Mouse (Mus musculus): ENCODE measurements around the gene Taf1b. TPM values are rescaled to one million over a fixed set of nuclear protein-coding genes. Genes with fewer than 3 reads are reported as not detected.

Taf1b gene
- polyA plus RNA-seq, 1 experiment from 2014 or later: 34.3 TPM

DNA sequence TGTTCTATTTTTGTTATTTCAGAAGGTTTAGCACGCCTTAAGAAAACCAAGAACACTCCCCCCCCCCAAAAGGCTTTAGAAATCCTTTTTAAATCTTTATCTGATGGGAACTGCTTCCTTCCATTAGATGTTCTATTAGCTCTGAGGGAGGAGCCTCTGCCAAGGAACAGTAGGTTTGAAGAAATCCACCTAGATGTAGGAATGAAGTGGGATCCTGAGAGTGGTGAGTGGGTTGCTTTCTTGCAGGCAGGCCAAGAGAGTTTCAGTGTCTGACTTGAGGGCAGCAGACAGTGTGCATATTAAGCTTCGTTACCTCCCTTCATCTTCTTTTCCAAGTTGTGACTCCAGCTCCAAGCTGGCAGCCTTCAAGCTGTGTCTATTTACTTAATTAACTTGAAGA is 39.0 kb downstream of the Taf1b start:
- no peaks in the 10 kb centered on the region for H3K27me3 ChIP-seq (ENCODE audit: control insufficient read depth, insufficient read depth, low read length)
- WGBS: 79% methylated on average over 2 of the region's 2 CpGs
- H3K4me1 ChIP-seq (ENCODE audit: control insufficient read depth, insufficient read depth, low read length): no peaks in the 10 kb centered on the region
- H3K4me3 ChIP-seq (ENCODE audit: low read length): no peak overlapping the region
- H3K27ac ChIP-seq (ENCODE audit: low read depth, low read length): no peak overlapping the region
- H3K36me3 ChIP-seq (ENCODE audit: control insufficient read depth, insufficient read depth, low read length): no peaks in the 10 kb centered on the region
- no peaks in the 10 kb centered on the region for H3K9me3 ChIP-seq (ENCODE audit: control insufficient read depth, low read length)
- no peak for ATAC-seq (ENCODE audit: low FRiP score, low TSS enrichment)
- H3K9ac ChIP-seq (ENCODE audit: low read depth, low read length): no peak overlapping the region
- H3K4me2 ChIP-seq (replicated peaks; ENCODE audit: low read depth, low read length): no peak overlapping the region

DNA sequence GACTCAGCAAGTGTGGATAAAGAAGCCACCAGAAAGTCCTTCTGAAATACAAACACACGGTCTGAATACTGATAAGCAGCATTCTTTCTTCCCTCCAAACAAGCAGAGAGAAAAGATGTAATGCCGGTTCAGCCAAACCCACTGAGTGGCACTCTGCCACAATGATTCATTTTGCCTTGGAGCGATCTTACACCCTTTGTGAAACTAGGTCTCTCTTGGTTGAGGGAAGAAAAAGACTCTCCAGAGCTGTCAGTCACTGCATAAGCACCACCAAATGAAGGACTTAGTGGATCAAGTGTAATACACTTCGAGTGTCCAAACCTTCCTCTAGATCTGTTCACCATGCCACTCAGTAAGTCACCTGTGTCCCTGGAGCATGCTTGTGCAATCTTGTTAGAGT is 39.8 kb downstream of the Taf1b start:
- H3K4me2 ChIP-seq (replicated peaks; ENCODE audit: low read depth, low read length): no peak overlapping the region
- H3K4me1 ChIP-seq (ENCODE audit: control insufficient read depth, insufficient read depth, low read length): no peaks in the 10 kb centered on the region
- ATAC-seq (ENCODE audit: low FRiP score, low TSS enrichment): no peak
- 89% methylated on average over 4 of the region's 4 CpGs for WGBS
- H3K27ac ChIP-seq (ENCODE audit: low read depth, low read length): no peak overlapping the region
- H3K36me3 ChIP-seq (ENCODE audit: control insufficient read depth, insufficient read depth, low read length): no peaks in the 10 kb centered on the region
- no peaks in the 10 kb centered on the region for H3K27me3 ChIP-seq (ENCODE audit: control insufficient read depth, insufficient read depth, low read length)
- no peak overlapping the region for H3K9ac ChIP-seq (ENCODE audit: low read depth, low read length)
- no peaks in the 10 kb centered on the region for H3K9me3 ChIP-seq (ENCODE audit: control insufficient read depth, low read length)
- H3K4me3 ChIP-seq (ENCODE audit: low read length): no peak overlapping the region

DNA sequence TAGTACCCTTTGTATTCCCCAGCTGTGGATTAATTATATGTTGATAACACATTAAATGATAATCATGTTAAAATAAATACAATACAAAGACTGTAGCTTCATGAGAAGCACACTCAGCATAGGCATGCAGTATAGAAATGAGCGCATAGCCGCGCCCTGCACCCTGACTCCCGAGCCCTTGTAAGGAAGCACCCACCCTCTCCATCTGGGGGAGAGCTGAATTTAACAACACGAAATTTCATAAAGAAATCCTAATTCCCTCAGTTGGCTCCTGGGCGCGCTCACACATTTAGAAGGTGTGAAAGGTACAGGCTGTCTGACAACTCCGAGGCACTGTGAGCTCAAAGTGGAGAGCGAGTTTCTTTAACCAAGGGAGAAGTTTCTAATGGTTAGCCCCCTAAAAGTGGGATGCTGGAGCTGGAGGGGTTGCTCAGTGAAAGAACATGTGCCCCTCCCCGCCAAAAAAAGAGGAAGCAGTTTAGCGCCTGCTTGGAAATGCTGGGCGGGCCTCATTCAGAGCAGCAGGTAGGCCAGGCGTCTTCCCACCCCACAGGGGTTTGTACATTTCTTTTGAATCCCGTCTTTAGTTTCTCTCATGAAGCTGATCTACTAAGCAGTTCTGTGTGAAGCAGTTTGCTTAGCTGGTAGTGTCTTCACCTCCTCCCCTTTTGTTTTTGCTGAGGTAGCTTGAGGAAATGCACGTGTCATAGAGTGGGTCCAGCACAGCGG is 43.4 kb downstream of the Taf1b start:
- Histone ChIP-seq H3K4me2 (replicated peaks; ENCODE audit: low read depth, low read length) (no peak overlapping the region), H3K9ac (ENCODE audit: low read depth, low read length) (no peak overlapping the region), H3K4me3 (ENCODE audit: low read length) (no peak overlapping the region), H3K27ac (ENCODE audit: low read depth, low read length) (no peak overlapping the region), H3K9me3 (ENCODE audit: control insufficient read depth, low read length) (no peaks in the 10 kb centered on the region), H3K36me3 (ENCODE audit: control insufficient read depth, insufficient read depth, low read length) (peaks cover 3% of the 10 kb centered on the region; the same call in 1 of the 2 replicates), H3K27me3 (ENCODE audit: control insufficient read depth, insufficient read depth, low read length) (no peaks in the 10 kb centered on the region), H3K4me1 (ENCODE audit: control insufficient read depth, insufficient read depth, low read length) (no peaks in the 10 kb centered on the region)
- ATAC-seq (ENCODE audit: low FRiP score, low TSS enrichment): no peak
- 84% methylated on average over 16 of the region's 16 CpGs for WGBS

DNA sequence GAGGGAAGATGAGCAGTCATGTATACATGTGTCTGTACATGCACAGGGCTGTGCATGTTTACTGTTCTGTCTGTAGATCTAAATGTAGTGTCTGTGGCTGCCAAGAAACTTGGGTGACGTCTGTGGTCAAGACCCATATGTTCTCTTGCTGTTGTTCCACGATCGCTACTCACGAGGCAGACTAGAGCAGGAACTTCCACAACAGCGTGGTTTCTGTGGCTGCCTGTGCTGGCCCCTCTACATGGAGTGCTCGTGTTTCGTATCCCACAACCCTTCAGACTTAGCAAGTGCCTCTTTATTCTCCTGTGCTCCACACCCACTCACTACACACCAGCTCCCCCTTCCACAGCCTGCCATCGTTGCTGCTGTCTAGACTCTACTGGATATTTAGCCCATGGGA is 49.5 kb downstream of the Taf1b start:
- 85% methylated on average over 8 of the region's 8 CpGs for WGBS
- ATAC-seq (ENCODE audit: low FRiP score, low TSS enrichment): no peak
- H3K9ac ChIP-seq (ENCODE audit: low read depth, low read length): no peak overlapping the region

DNA sequence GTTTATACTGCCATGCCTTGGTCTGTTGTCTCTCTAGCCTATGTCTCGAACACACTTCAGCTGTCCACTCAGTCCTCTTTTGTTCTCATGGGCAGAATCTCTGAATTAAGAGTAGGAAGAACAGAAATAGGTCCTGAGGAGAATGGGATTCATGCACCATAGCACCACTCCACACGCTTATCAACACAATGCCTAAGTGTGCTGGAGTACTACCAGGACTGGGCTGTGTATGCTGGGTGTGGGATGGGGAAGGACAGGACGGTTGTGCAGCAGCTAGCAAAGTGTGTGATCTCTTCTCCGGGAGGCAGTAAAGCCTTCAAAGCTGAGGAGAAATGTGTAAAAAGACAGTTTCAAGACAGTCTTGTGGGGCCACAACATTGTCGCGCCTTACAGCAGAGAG is 50.7 kb downstream of the Taf1b start:
- no peaks in the 10 kb centered on the region for H3K9me3 ChIP-seq (ENCODE audit: control insufficient read depth, low read length)
- no peaks in the 10 kb centered on the region for H3K4me1 ChIP-seq (ENCODE audit: control insufficient read depth, insufficient read depth, low read length)
- no peaks in the 10 kb centered on the region for H3K27me3 ChIP-seq (ENCODE audit: control insufficient read depth, insufficient read depth, low read length)
- ATAC-seq (ENCODE audit: low FRiP score, low TSS enrichment): no peak
- no peak overlapping the region for H3K4me3 ChIP-seq (ENCODE audit: low read length)
- H3K36me3 ChIP-seq (ENCODE audit: control insufficient read depth, insufficient read depth, low read length): peaks cover 23% of the 10 kb centered on the region; the same call in 1 of the 2 replicates
- no peak overlapping the region for H3K27ac ChIP-seq (ENCODE audit: low read depth, low read length)
- H3K9ac ChIP-seq (ENCODE audit: low read depth, low read length): no peak overlapping the region
- no peak overlapping the region for H3K4me2 ChIP-seq (replicated peaks; ENCODE audit: low read depth, low read length)
- 88% methylated on average over 6 of the region's 6 CpGs for WGBS

More for the DNA sequence above, 49.5 kb downstream of the Taf1b start:
- Histone ChIP-seq H3K4me2 (replicated peaks; ENCODE audit: low read depth, low read length) (no peak overlapping the region), H3K4me1 (ENCODE audit: control insufficient read depth, insufficient read depth, low read length) (no peaks in the 10 kb centered on the region), H3K9me3 (ENCODE audit: control insufficient read depth, low read length) (no peaks in the 10 kb centered on the region), H3K4me3 (ENCODE audit: low read length) (no peak overlapping the region), H3K27me3 (ENCODE audit: control insufficient read depth, insufficient read depth, low read length) (no peaks in the 10 kb centered on the region), H3K36me3 (ENCODE audit: control insufficient read depth, insufficient read depth, low read length) (peaks cover 23% of the 10 kb centered on the region; the same call in 1 of the 2 replicates), H3K27ac (ENCODE audit: low read depth, low read length) (no peak overlapping the region)

DNA sequence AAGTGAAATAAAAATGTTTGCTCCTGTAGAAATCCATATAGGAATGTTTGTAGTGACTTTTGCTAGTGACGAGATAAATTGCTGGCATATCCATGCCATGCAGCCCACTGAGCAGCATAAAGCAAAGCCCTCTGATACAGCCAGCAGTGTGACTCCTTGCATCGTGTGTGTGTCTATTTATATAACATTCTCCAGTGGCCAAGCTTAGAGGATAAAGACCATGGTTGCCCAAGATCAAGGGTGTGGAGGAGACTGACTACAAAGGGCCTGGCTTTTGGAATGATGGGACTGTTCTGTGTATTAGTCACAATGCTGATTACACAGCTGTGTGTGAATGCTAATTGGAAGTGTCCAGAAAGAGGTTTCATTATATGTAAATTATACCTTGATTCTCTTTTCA is 54.4 kb downstream of the Taf1b start:
- Histone ChIP-seq H3K27ac (ENCODE audit: low read depth, low read length) (no peak overlapping the region), H3K4me1 (ENCODE audit: control insufficient read depth, insufficient read depth, low read length) (no peaks in the 10 kb centered on the region), H3K27me3 (ENCODE audit: control insufficient read depth, insufficient read depth, low read length) (no peaks in the 10 kb centered on the region), H3K9me3 (ENCODE audit: control insufficient read depth, low read length) (no peaks in the 10 kb centered on the region), H3K36me3 (ENCODE audit: control insufficient read depth, insufficient read depth, low read length) (peaks cover 14% of the 10 kb centered on the region; the same call in 1 of the 2 replicates), H3K4me3 (ENCODE audit: low read length) (no peak overlapping the region), H3K4me2 (replicated peaks; ENCODE audit: low read depth, low read length) (no peak overlapping the region), H3K9ac (ENCODE audit: low read depth, low read length) (no peak overlapping the region)
- 93% methylated on average over 2 of the region's 2 CpGs for WGBS
- ATAC-seq (ENCODE audit: low FRiP score, low TSS enrichment): no peak

DNA sequence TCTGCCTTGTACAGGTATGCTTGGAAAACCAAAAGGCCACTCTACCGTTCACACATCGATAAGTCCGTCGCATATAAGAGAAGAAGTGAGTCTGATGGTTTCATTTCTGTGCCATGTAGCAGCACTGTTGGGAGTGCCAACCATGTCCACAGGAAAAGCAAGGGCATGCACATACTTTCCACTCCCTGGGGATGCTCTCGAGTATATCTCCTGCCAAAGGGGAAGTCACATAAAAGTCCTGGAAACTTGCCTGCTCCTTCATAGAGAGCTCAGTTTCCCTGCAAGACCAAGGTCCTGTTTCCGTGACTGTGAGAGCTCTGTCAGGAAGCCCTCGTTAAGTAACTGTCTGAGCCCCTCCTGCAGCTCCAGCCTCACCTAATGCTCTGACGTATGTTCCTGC is 57.8 kb downstream of the Taf1b start:
- Histone ChIP-seq H3K27ac (ENCODE audit: low read depth, low read length) (no peak overlapping the region), H3K4me1 (ENCODE audit: control insufficient read depth, insufficient read depth, low read length) (no peaks in the 10 kb centered on the region), H3K27me3 (ENCODE audit: control insufficient read depth, insufficient read depth, low read length) (no peaks in the 10 kb centered on the region), H3K9ac (ENCODE audit: low read depth, low read length) (no peak overlapping the region), H3K4me2 (replicated peaks; ENCODE audit: low read depth, low read length) (no peak overlapping the region), H3K4me3 (ENCODE audit: low read length) (no peak overlapping the region), H3K9me3 (ENCODE audit: control insufficient read depth, low read length) (no peaks in the 10 kb centered on the region), H3K36me3 (ENCODE audit: control insufficient read depth, insufficient read depth, low read length) (0 out of 2 replicates have a peak, but pooled peaks cover 5% of the 10 kb centered on the region)
- WGBS: 80% methylated on average over 8 of the region's 8 CpGs
- no peak for ATAC-seq (ENCODE audit: low FRiP score, low TSS enrichment)

DNA sequence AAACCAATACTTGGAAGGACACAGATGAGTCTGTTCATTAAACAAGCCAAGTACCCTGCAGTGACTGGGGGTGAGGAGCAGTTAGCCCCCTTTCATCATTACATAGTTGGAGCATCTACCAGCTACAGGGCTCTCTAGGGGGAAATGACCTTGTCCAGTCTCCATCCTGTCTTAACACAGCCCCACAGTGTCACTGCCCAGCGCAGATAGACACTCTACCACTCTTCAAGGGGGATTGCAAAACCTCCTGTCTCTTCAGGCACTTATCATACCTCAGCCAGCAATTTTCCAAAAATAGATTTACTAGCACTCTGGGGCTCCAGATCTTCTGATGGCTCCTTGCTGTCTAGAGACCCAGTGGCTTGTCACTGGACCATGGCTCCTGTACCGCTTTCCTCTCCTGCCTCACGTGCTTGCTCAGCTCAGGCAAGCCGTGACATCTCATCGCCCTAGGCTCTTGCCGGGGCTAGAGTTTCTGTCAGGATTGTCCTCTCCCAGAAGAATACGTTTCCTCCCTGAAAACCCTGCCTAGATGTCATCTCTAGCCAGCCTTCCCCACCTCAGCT is 65.3 kb downstream of the Taf1b start:
- Histone ChIP-seq H3K27ac (ENCODE audit: low read depth, low read length) (no peak overlapping the region), H3K4me1 (ENCODE audit: control insufficient read depth, insufficient read depth, low read length) (no peaks in the 10 kb centered on the region), H3K9ac (ENCODE audit: low read depth, low read length) (no peak overlapping the region), H3K36me3 (ENCODE audit: control insufficient read depth, insufficient read depth, low read length) (0 out of 2 replicates have a peak, but pooled peaks cover under 1% of the 10 kb centered on the region), H3K9me3 (ENCODE audit: control insufficient read depth, low read length) (no peaks in the 10 kb centered on the region), H3K4me2 (replicated peaks; ENCODE audit: low read depth, low read length) (no peak overlapping the region), H3K4me3 (ENCODE audit: low read length) (no peak overlapping the region), H3K27me3 (ENCODE audit: control insufficient read depth, insufficient read depth, low read length) (no peaks in the 10 kb centered on the region)
- 83% methylated on average over 7 of the region's 7 CpGs for WGBS
- ATAC-seq (ENCODE audit: low FRiP score, low TSS enrichment): no peak

DNA sequence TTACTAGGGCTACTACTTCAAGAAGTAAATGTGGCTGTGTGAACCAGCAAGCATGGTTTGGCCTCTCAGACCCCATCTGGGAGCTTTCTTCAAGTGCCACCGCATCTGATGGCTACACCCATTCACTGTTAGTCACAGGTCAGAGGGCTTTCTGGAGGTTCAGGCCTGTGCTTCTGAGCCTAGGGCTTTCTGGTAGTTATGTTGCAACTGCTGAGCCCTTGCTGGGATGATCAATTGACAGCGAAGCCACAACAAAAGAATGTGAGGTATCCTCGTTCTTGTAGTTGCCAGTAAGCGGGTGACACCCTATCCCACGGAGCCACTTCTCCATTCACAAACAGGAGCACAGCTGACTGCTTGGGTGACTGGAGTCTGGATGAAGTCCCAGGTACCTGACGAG is 67.2 kb downstream of the Taf1b start:
- 75% methylated on average over 6 of the region's 6 CpGs for WGBS
- Histone ChIP-seq H3K9me3 (ENCODE audit: control insufficient read depth, low read length) (no peaks in the 10 kb centered on the region), H3K27ac (ENCODE audit: low read depth, low read length) (no peak overlapping the region), H3K9ac (ENCODE audit: low read depth, low read length) (no peak overlapping the region), H3K36me3 (ENCODE audit: control insufficient read depth, insufficient read depth, low read length) (no peaks in the 10 kb centered on the region), H3K4me2 (replicated peaks; ENCODE audit: low read depth, low read length) (no peak overlapping the region), H3K27me3 (ENCODE audit: control insufficient read depth, insufficient read depth, low read length) (0 out of 2 replicates have a peak, but pooled peaks cover 3% of the 10 kb centered on the region), H3K4me1 (ENCODE audit: control insufficient read depth, insufficient read depth, low read length) (no peaks in the 10 kb centered on the region), H3K4me3 (ENCODE audit: low read length) (no peak overlapping the region)
- no peak for ATAC-seq (ENCODE audit: low FRiP score, low TSS enrichment)
